Mouse (Mus musculus): ENCODE data around the gene Sppl2b. TPM values are rescaled to one million over a fixed set of nuclear protein-coding genes. Genes with fewer than 3 reads are reported as not detected.

The Sppl2b gene
- polyA plus RNA-seq, 1 experiment: 173 TPM

GRCm38 (mm10) chr10:80832818-80833217 is 22.3 kb upstream of the Sppl2b start:
- H3K36me3 ChIP-seq (ENCODE audit: control insufficient read depth, insufficient read depth, low read length): no peaks in the 10 kb centered on the region
- TF ChIP-seq POLR2A (IDR thresholded peaks at IDR 0.05; ENCODE audit: control insufficient read depth, low read depth, low read length) (no peak), CTCF (IDR thresholded peaks at IDR 0.05; ENCODE audit: control insufficient read depth, insufficient read depth, insufficient replicate concordance, low read depth, low read length) (no peak)
- H3K27me3 ChIP-seq (ENCODE audit: control insufficient read depth, insufficient read depth, low read length): no peaks in the 10 kb centered on the region
- peaks cover 31% of the 10 kb centered on the region for H3K4me1 ChIP-seq (ENCODE audit: control insufficient read depth, insufficient read depth, low read length)
- H3K4me3 ChIP-seq (ENCODE audit: control insufficient read depth, low read depth, low read length): no peak overlapping the region
- no peak overlapping the region for H3K27ac ChIP-seq (ENCODE audit: control insufficient read depth, insufficient read depth, low read depth, low read length)

GRCm38 (mm10) chr10:80835617-80836016 is 19.5 kb upstream of the Sppl2b start:
- TF ChIP-seq CTCF (IDR thresholded peaks at IDR 0.05; ENCODE audit: control insufficient read depth, insufficient read depth, insufficient replicate concordance, low read depth, low read length) (no peak), POLR2A (IDR thresholded peaks at IDR 0.05; ENCODE audit: control insufficient read depth, low read depth, low read length) (no peak)
- Histone ChIP-seq H3K4me1 (ENCODE audit: control insufficient read depth, insufficient read depth, low read length) (peaks cover 28% of the 10 kb centered on the region), H3K4me3 (ENCODE audit: control insufficient read depth, low read depth, low read length) (no peak overlapping the region), H3K27me3 (ENCODE audit: control insufficient read depth, insufficient read depth, low read length) (no peaks in the 10 kb centered on the region), H3K27ac (ENCODE audit: control insufficient read depth, insufficient read depth, low read depth, low read length) (no peak overlapping the region), H3K36me3 (ENCODE audit: control insufficient read depth, insufficient read depth, low read length) (no peaks in the 10 kb centered on the region)

GRCm38 (mm10) chr10:80836949-80837379 is 18.1 kb upstream of the Sppl2b start:
- no peaks in the 10 kb centered on the region for H3K27me3 ChIP-seq (ENCODE audit: control insufficient read depth, insufficient read depth, low read length)
- peaks cover 22% of the 10 kb centered on the region for H3K4me1 ChIP-seq (ENCODE audit: control insufficient read depth, insufficient read depth, low read length)
- no peak overlapping the region for H3K4me3 ChIP-seq (ENCODE audit: control insufficient read depth, low read depth, low read length)
- TF ChIP-seq POLR2A (IDR thresholded peaks at IDR 0.05; ENCODE audit: control insufficient read depth, low read depth, low read length): no peak
- no peak for TF ChIP-seq CTCF (IDR thresholded peaks at IDR 0.05; ENCODE audit: control insufficient read depth, insufficient read depth, insufficient replicate concordance, low read depth, low read length)
- H3K27ac ChIP-seq (ENCODE audit: control insufficient read depth, insufficient read depth, low read depth, low read length): no peak overlapping the region
- H3K36me3 ChIP-seq (ENCODE audit: control insufficient read depth, insufficient read depth, low read length): no peaks in the 10 kb centered on the region

GRCm38 (mm10) chr10:80837827-80838226 is 17.2 kb upstream of the Sppl2b start:
- H3K4me3 ChIP-seq (ENCODE audit: control insufficient read depth, low read depth, low read length): no peak overlapping the region
- H3K36me3 ChIP-seq (ENCODE audit: control insufficient read depth, insufficient read depth, low read length): no peaks in the 10 kb centered on the region
- no peak for TF ChIP-seq POLR2A (IDR thresholded peaks at IDR 0.05; ENCODE audit: control insufficient read depth, low read depth, low read length)
- no peak for TF ChIP-seq CTCF (IDR thresholded peaks at IDR 0.05; ENCODE audit: control insufficient read depth, insufficient read depth, insufficient replicate concordance, low read depth, low read length)
- peaks cover 22% of the 10 kb centered on the region for H3K4me1 ChIP-seq (ENCODE audit: control insufficient read depth, insufficient read depth, low read length)
- no peak overlapping the region for H3K27ac ChIP-seq (ENCODE audit: control insufficient read depth, insufficient read depth, low read depth, low read length)
- no peaks in the 10 kb centered on the region for H3K27me3 ChIP-seq (ENCODE audit: control insufficient read depth, insufficient read depth, low read length)

- Histone ChIP-seq H3K27ac (ENCODE audit: control insufficient read depth, insufficient read depth, low read depth, low read length) (no peak overlapping the region), H3K27me3 (ENCODE audit: control insufficient read depth, insufficient read depth, low read length) (no peaks in the 10 kb centered on the region), H3K4me1 (ENCODE audit: control insufficient read depth, insufficient read depth, low read length) (peaks cover 23% of the 10 kb centered on the region), H3K4me3 (ENCODE audit: control insufficient read depth, low read depth, low read length) (no peak overlapping the region), H3K36me3 (ENCODE audit: control insufficient read depth, insufficient read depth, low read length) (no peaks in the 10 kb centered on the region)
- no peak for TF ChIP-seq POLR2A (IDR thresholded peaks at IDR 0.05; ENCODE audit: control insufficient read depth, low read depth, low read length)
- TF ChIP-seq CTCF (IDR thresholded peaks at IDR 0.05; ENCODE audit: control insufficient read depth, insufficient read depth, insufficient replicate concordance, low read depth, low read length): no peak
These were observed 16.6 kb upstream of the Sppl2b start for GRCm38 (mm10) chr10:80838346-80838912.

GRCm38 (mm10) chr10:80839848-80840247 is 15.2 kb upstream of the Sppl2b start:
- Histone ChIP-seq H3K4me3 (ENCODE audit: control insufficient read depth, low read depth, low read length) (no peak overlapping the region), H3K27ac (ENCODE audit: control insufficient read depth, insufficient read depth, low read depth, low read length) (no peak overlapping the region), H3K27me3 (ENCODE audit: control insufficient read depth, insufficient read depth, low read length) (no peaks in the 10 kb centered on the region), H3K4me1 (ENCODE audit: control insufficient read depth, insufficient read depth, low read length) (peaks cover 25% of the 10 kb centered on the region), H3K36me3 (ENCODE audit: control insufficient read depth, insufficient read depth, low read length) (no peaks in the 10 kb centered on the region)
- no peak for TF ChIP-seq CTCF (IDR thresholded peaks at IDR 0.05; ENCODE audit: control insufficient read depth, insufficient read depth, insufficient replicate concordance, low read depth, low read length)
- TF ChIP-seq POLR2A (IDR thresholded peaks at IDR 0.05; ENCODE audit: control insufficient read depth, low read depth, low read length): no peak

GRCm38 (mm10) chr10:80841685-80842084 is 13.4 kb upstream of the Sppl2b start:
- H3K4me1 ChIP-seq (ENCODE audit: control insufficient read depth, insufficient read depth, low read length): peaks cover 15% of the 10 kb centered on the region
- no peaks in the 10 kb centered on the region for H3K36me3 ChIP-seq (ENCODE audit: control insufficient read depth, insufficient read depth, low read length)
- H3K27ac ChIP-seq (ENCODE audit: control insufficient read depth, insufficient read depth, low read depth, low read length): no peak overlapping the region
- H3K27me3 ChIP-seq (ENCODE audit: control insufficient read depth, insufficient read depth, low read length): no peaks in the 10 kb centered on the region
- no peak overlapping the region for H3K4me3 ChIP-seq (ENCODE audit: control insufficient read depth, low read depth, low read length)
- TF ChIP-seq POLR2A (IDR thresholded peaks at IDR 0.05; ENCODE audit: control insufficient read depth, low read depth, low read length) (no peak), CTCF (IDR thresholded peaks at IDR 0.05; ENCODE audit: control insufficient read depth, insufficient read depth, insufficient replicate concordance, low read depth, low read length) (no peak)
